Mouse (Mus musculus): ENCODE measurements around the gene Fcho2. TPM values are rescaled to one million over a fixed set of nuclear protein-coding genes. Genes with fewer than 3 reads are reported as not detected.

Gene Fcho2
- polyA plus RNA-seq, 1 experiment from 2014 or later, result 43.2 TPM

- H3K27ac ChIP-seq (ENCODE audit: low read length), result no peak overlapping the region
- ATAC-seq (ENCODE audit: low read depth), result peak; percentile 49; the same call in 1 of the 2 replicates
- no peaks in the 10 kb centered on the region for H3K27me3 ChIP-seq (ENCODE audit: control insufficient read depth, insufficient read depth, low read depth, low read length)
- H3K4me3 ChIP-seq (ENCODE audit: low read length), result no peak overlapping the region
- no peak overlapping the region for H3K9ac ChIP-seq (ENCODE audit: low read length)
- H3K4me2 ChIP-seq (ENCODE audit: low read depth, low read length), result no peak overlapping the region
- peaks cover 9% of the 10 kb centered on the region for H3K4me1 ChIP-seq (replicated peaks; ENCODE audit: control insufficient read depth, insufficient read depth, low read length)
- 45% methylated on average over 5 of the region's 5 CpGs for WGBS
- H3K9me3 ChIP-seq (ENCODE audit: control insufficient read depth, low read length), result no peaks in the 10 kb centered on the region
- H3K36me3 ChIP-seq (ENCODE audit: control insufficient read depth, insufficient read depth, low read length), result no peaks in the 10 kb centered on the region
Observed at GRCm38 (mm10) chr13:98680470-98681060, 134.7 kb downstream of the Fcho2 start.

- ATAC-seq (ENCODE audit: low read depth), result peak; percentile 60
- WGBS, result 23% methylated on average over 4 of the region's 4 CpGs
- H3K36me3 ChIP-seq (ENCODE audit: control insufficient read depth, insufficient read depth, low read length), result no peaks in the 10 kb centered on the region
- no peak overlapping the region for H3K9ac ChIP-seq (ENCODE audit: low read length)
- no peaks in the 10 kb centered on the region for H3K27me3 ChIP-seq (ENCODE audit: control insufficient read depth, insufficient read depth, low read depth, low read length)
- H3K27ac ChIP-seq (ENCODE audit: low read length), result peak overlapping the region; percentile 20; the same call in 1 of the 2 replicates
- H3K9me3 ChIP-seq (ENCODE audit: control insufficient read depth, low read length), result no peaks in the 10 kb centered on the region
- peaks cover 9% of the 10 kb centered on the region for H3K4me1 ChIP-seq (replicated peaks; ENCODE audit: control insufficient read depth, insufficient read depth, low read length)
- no peak overlapping the region for H3K4me2 ChIP-seq (ENCODE audit: low read depth, low read length)
- H3K4me3 ChIP-seq (ENCODE audit: low read length), result no peak overlapping the region
Observed at GRCm38 (mm10) chr13:98679631-98680041, 135.6 kb downstream of the Fcho2 start.

- H3K9ac ChIP-seq (ENCODE audit: low read length), result no peak overlapping the region
- no peaks in the 10 kb centered on the region for H3K36me3 ChIP-seq (ENCODE audit: control insufficient read depth, insufficient read depth, low read length)
- no peak for ATAC-seq (ENCODE audit: low read depth)
- peaks cover 9% of the 10 kb centered on the region for H3K4me1 ChIP-seq (replicated peaks; ENCODE audit: control insufficient read depth, insufficient read depth, low read length)
- WGBS, result 90% methylated on average over 1 of the region's 1 CpGs
- H3K4me2 ChIP-seq (ENCODE audit: low read depth, low read length), result no peak overlapping the region
- H3K4me3 ChIP-seq (ENCODE audit: low read length), result no peak overlapping the region
- H3K9me3 ChIP-seq (ENCODE audit: control insufficient read depth, low read length), result no peaks in the 10 kb centered on the region
- no peak overlapping the region for H3K27ac ChIP-seq (ENCODE audit: low read length)
- no peaks in the 10 kb centered on the region for H3K27me3 ChIP-seq (ENCODE audit: control insufficient read depth, insufficient read depth, low read depth, low read length)
Observed at GRCm38 (mm10) chr13:98679230-98679629, 136.0 kb downstream of the Fcho2 start.

- H3K36me3 ChIP-seq (ENCODE audit: control insufficient read depth, insufficient read depth, low read length), result no peaks in the 10 kb centered on the region
- 49% methylated on average over 4 of the region's 4 CpGs for WGBS
- H3K27ac ChIP-seq (ENCODE audit: low read length), result no peak overlapping the region
- H3K4me2 ChIP-seq (ENCODE audit: low read depth, low read length), result no peak overlapping the region
- no peak overlapping the region for H3K9ac ChIP-seq (ENCODE audit: low read length)
- no peak overlapping the region for H3K4me3 ChIP-seq (ENCODE audit: low read length)
- ATAC-seq (ENCODE audit: low read depth), result no peak
- no peaks in the 10 kb centered on the region for H3K9me3 ChIP-seq (ENCODE audit: control insufficient read depth, low read length)
- no peaks in the 10 kb centered on the region for H3K27me3 ChIP-seq (ENCODE audit: control insufficient read depth, insufficient read depth, low read depth, low read length)
- no peaks in the 10 kb centered on the region for H3K4me1 ChIP-seq (replicated peaks; ENCODE audit: control insufficient read depth, insufficient read depth, low read length)
Observed at GRCm38 (mm10) chr13:98673922-98674321, 141.3 kb downstream of the Fcho2 start.

Other genes starting within 250 kb of the Fcho2 start
- gene Tmem174, start 178.0 kb downstream of the Fcho2 start, polyA plus RNA-seq (2015; fragmentation: Nextera tagmentation; extraction: Ambion mirVana), result not detected in 2 replicates
- 24.0 and 27.5 TPM in 2 replicates for gene Tmem171, start 120.6 kb downstream of the Fcho2 start, polyA plus RNA-seq (2015; fragmentation: Nextera tagmentation; extraction: Ambion mirVana)
- 48.1 and 51.0 TPM in 2 replicates for gene Tnpo1, start 110.9 kb upstream of the Fcho2 start, polyA plus RNA-seq (2015; fragmentation: Nextera tagmentation; extraction: Ambion mirVana)
- gene 1700024P04Rik, start 169.1 kb upstream of the Fcho2 start, polyA plus RNA-seq (2015; fragmentation: Nextera tagmentation; extraction: Ambion mirVana), result not detected in 2 replicates